Mouse (Mus musculus) cerebellum, postnatal 4 days (tissue): ENCODE results near the gene Dnajc22.
A peak's percentile ranks its signal among the peaks of the same experiment; 100 is the strongest.

ENCODE experiments used
- DNase-seq, 2 experiments: peaks; one replicate each; pipeline ENCODE4 v3.0.0; 2022; ENCODE audit warnings: low spot score in 2 of 2, mixed read lengths in 1 of 2

Gene Dnajc22

DNA sequence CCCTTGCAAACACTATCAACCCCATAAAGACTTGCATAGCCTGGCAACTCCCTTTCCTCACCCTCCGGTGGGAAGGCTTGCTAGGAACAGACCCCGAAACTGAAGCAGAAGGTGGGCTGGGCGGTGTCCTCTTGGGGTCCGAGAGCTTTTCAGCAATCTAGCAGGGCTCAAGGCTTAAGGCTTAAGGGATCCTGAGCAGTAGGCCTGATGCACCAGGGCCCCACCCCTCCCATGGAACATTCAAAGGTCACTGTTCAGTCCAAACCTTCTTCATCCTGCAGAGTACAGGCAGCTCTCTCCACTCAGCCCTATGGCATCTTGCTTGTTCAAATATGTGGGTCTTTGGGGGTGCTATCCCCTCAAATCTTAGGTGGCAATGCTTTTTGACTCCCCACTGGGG lies 7.0 kb upstream of the Dnajc22 start:
- no peak for DNase-seq

DNA sequence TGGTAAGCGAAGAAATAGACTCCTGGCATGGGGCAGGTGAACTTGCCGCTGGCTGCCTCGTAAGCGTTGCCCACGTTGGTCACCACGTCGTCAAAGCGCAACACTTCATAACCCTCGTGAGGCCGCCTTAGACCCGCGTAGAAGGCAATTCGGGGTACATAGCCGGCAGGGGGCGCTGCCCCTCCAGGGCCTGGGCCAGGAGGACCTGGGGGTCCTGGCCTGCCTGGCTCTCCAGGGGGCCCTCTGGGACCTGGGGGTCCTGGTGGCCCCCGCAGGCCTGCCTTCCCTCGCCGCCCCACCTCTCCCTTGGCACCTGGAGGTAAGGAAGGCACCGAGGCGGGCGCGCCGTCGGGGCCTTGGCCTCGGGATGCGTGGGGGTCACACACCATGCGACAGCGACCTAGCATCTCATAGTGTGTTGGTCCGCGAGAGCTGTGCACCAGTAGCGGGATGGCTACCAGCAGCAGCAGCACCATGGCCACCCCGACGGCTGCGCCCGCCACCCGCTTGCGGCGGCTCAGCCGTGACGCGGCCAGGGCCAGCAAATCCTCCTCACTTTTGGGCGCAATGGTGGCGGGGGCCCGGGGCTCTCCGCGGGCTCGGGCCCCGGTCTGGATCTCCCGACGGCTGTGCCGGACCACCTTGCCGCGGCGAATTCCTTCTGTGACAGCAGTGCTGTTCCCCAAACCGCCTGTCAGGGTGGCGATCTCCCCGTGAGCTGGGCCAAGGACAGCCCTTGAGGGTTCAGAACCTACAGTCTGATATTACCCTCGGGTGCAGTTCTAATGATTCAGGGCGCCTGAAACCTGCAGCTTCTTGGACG lies 5.5 kb upstream of the Dnajc22 start, which contains the start of gene C1ql4:
Gene C1ql4, minus strand, starts transcription at position 565 of the 823 bp plus-strand sequence.
- no peak for DNase-seq

DNA sequence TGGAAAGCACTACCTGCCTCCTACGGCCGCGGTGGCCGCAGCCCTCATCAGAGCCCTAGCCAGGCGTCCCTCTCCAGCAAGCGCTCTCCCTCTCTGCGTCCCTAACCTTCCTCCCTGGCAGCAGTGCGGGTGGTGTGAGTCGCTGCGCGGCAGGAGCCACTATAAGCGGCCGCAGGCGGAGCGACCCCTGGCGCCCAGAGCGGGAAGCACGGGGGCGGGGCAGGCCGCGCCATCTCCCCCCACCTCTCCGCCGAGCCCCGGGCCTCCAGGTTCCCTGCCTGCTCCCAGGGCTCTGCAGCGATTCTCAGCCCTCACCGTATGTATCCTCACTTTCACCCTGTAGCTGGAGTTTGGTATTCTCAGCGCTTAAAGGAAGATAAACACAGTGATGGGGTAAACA lies 4.7 kb upstream of the Dnajc22 start:
- peak; percentile 81 to 86 for DNase-seq

DNA sequence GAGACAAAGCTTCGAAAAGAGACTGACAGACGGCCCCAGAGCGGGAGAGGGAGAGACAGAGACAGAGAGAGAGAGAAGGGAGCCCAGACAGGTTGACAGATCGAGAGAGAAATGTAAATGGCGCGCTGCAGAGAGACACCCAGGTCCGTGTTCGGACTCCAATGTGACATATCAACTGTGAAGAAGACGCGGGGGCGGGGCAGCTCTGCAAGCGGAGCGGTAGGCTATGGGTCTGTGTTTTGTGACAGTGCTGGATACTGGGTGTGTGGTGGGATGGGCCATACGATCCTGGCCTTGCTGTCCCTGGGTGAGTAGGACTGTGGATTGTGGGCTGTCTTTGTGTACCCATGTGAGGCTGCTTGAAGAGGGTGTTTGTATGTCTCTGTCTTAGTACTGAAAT lies 3.9 kb upstream of the Dnajc22 start:
- no peak for DNase-seq

DNA sequence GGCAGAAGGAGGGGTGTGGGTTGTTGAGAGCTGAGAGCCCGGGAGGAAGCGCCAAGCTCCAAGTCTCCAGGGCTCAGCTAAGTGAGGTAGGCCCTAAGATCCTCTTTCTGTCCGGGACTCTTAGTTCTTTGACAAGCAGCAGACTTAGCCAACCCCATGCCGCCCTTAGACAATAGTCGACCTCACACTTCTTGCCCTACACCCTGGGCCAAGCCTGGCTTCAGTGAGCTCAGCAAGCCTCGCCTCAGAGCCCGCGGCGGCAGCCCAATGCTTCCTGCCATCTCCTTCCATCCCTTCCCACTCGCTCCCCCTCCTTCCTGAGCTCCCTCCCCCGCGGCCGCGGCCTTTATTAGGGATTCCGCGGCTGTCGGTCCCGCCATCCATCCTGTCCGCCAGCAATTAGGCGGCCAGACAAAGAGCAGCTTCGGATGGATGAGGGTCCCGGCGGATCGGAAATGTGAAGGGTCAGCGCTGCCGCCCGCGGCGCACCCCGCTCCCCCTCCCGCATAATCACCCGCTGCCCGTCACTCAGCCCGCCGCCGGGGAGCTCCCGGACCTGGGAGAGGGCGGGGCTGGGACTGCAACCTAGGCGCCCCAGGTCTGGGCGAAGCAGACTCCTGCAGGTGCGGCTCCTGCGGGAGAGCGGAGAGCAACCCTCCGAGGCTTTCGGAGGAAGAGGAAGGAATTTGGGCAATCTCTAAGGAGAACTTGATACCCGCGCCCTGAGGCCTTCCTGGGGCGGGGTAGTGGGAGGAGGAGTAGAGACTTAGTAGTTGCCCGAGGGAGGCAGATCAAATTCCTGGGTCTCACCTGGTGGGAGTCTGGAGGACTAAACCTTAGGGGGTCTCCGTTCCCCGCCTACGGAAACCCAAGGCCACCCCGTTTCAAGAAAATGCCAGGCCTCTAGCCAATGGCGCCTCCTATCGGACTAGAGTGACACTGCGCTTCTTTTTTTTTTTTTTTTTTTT lies 605 bp downstream of the Dnajc22 start:
- no peak for DNase-seq

DNA sequence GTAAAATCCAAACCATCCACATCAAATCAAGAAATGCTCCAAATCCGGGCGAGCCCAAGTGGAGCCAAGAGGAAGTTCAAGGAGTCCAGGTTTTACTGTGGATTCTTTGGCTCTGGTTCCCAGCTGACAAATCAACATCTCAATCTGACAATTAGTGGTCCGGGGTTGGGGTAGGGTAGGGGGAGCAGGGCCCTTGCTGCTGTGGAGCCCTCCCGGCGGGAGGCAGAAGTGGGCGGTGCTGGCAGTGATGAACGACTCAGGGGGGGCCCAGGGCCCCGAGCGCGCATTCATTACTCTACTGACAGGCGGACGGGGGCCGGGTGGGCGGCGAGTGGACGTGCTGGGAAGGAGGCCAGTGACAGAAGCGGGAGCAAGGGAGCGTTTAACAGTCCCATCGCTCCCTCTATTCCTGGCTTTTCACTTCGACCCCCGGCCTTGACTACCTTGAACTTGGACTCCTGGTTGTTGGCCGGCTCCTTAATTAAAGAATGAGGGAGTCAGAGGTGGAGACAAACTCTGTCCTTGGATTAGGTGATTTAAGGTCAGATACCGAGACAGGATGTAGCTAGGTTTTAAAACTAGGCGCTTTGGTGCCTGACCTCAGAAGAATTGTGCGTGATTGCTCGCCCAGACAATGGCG lies 1.8 kb downstream of the Dnajc22 start:
- no peak for DNase-seq

DNA sequence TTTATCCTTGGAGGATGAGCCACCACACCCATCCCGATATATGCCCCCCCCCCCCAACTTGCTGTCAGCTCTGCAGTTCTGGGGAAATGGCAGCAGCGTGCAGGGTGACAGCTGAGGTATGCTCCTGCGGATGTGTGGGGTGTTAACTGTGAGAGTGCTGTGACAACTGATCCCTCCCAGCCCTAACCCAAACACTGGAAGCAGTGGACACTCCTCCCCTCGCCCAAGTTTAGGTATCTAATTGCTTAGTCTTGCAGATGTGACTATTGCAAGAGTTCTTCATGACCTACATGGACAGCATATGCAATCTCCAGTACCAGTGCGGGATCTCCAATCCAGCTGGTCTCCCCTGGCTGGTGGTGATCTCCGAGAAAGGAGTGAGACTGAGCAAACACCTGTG lies 2.4 kb downstream of the Dnajc22 start:
- DNase-seq: no peak

DNA sequence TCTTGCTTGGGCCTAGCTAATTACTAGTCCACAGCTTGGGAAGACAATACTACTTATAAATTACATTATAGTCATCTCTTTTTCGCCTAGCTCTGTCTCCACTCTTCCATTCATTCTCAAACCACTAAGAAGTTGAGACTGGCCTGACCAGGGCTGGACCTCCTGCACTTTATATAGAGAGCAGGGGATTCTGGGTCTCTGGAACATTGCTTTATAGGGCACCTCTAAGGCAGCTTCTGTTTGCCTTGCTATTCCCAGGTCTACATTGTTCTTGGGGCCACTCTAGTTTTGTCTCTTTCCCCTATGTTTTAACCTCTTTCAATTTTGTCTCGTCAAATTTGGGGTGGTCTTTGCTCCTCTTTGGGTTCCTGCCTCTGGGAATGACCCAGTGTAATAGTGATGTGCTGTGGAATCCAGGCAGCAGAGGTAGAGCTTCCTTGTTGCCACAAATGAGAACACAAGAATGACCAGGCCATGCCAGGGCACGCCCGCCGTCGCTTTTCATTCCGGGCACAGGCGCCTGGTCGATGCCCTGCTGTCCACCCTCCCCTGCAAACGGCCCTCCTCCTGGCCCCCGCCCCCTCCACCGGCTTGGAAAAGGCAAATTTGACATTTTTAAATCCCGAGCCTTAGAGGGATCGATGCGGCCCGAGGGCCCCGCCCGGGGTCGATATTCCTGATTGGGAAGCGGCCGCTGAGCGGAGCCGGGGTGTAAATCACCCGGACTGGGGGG lies 3.3 kb downstream of the Dnajc22 start:
- DNase-seq: no peak

DNA sequence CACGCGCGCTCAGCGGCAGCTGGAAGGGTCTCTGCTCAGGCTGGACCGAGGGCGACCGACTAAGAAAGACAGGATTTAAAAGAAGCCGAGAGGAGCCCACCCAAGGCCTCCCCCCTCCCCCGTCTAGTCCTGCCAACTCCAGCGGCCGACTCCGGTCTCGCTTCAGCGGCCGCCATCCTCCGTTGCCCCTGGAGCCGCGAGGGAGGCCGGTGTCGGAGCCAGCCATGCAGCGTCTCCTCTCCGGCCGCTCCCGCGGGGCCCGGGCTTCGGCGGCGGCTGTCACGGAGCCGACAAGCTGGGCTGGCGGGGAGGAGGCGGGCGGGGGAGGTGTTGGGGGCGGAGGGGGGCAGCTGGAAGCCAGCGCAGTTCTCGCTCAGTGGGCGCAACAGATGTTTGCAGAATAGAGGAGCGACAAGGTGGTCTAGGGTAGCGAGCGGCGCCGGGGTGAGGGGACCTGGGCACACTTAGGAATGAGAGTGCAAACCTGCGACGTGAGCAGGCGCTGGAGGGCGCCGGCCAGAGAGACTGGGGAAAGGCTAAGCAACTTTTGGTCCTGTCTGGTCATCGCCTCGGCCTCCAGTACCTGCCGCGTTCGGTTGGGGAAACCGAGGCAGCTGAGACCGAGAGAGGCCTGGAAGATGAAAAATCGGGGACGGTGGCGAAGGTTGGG lies 4.0 kb downstream of the Dnajc22 start:
- no peak for DNase-seq

DNA sequence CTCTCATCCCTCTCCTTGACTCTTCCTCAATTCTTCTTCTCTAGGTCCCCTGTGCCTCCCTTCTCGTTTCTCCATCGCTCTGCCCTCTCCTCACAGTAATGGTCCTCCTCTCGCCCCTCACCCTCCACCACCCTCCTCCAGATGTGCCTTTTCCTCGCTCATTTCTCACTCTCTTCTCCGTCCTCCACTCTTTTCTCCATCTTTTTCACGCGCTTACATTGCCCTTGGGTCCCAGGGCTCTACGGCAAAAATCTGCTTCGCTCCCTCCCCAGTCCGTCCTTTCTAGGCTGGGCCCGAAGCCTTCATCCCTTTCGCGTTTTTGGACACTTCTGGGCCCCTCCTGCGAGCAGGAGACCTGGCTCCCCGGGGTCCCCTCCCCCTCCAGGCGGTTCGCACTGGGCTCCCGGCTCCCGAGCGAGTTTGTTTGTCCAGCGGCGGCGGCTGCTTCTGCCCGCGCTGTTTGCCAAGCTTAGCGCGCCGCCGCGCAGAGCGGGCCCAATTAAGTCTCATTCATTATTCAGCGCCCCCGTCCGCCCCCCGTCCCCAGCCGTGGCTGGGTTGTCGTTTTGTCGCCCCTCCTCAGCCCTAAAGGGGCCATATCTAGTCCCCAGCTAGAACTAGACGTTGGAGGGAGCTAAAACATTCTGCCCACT lies 5.0 kb downstream of the Dnajc22 start:
- DNase-seq: no peak

DNA sequence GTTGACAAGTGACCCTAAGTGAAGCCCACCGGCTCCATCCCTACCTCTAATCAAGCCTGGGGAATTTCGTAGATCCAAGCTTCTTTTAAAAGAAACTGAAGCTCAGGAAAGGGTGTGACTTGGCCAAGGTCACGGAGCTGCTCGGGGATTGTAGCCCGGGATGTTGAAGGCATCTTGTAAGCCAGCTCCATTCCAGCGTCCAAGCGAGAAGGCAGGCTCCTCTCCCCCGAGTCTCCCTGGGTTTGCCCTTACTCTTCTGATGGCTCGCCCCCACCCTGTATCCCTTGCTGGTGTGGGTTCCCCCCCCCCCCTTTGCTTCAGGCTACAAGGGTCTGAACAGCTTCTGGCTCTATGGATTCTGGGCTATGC lies 5.5 kb downstream of the Dnajc22 start:
- DNase-seq: no peak

DNA sequence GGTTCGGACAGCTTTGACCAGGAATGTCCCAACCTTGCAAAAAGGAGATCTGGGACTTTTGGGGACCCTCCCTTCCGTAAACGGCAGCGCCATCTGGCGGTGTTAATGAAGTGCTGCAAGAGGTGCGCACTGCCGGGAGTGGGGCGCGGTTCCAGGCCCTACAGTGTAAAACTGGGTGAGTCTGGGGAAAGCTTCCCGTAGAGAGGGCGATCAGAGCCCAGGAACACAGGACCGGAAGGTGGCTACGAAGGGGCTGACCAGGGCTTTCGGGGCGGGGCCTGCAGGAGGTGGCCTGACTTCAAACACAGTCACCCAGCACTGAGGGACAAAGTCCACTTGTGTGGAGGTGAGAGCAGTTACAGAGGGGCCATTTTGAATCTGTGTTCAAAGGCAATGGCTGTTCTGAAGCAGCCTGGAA lies 6.2 kb downstream of the Dnajc22 start:
- peak in 1 of 2 experiments; percentile 48 for DNase-seq

DNA sequence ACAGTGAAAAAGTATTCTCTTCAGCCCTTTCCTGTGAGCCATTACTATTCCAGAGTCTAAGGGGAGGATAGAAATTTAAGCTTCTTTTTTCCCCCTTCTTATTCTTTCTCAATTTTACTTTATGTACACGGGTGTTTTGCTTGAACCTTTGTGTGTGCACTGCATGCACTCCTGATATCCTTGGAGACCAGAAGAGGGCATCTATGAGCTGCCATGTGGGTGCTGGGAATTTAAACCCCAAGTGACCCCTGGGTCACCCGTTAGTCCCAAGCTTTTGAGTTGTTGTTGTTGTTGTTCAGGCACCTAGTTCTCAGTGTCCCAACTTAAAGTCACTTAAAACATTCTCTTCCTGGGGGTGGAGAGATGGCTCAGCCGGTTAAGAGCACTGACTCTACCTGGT lies 7.0 kb downstream of the Dnajc22 start:
- no peak for DNase-seq

DNA sequence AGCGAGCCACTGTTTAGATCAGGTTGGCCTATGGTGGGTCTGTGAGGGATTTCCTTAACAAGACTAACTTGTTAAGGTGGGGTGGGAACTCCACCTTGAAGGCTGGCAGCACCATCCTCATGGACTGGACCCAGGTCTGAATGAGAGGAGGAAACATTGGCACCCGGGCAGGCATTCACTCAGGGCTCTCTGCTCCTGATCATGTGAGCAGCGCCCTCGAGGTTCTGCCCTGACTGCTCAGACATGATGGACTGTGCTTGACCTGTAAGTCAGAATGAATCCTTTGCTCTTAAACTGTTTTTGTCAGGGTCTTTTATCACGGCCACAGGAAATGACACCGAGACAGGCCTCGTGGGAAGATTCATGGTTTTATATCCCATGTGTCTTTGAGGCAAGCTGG lies 12.3 kb downstream of the Dnajc22 start:
- DNase-seq: no peak

DNA sequence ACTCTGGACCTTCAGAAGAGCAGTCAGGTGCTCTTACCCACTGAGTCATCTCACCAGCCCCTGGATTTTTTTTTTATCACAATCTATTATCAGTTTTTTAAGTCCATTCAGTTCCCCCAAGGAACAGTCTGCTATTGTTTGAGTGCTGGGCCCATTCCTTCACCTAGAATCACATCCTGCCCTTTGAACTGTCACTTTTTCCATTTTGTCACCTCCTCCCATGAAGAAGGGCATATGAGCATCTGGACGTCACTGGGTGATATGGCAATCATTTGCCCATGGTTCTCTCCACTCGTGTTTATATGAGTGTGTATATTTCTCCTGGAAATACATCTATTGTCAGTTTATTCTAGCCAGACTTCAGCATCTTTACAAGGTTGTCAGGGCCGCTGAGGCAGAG lies 14.9 kb downstream of the Dnajc22 start:
- no peak for DNase-seq

DNA sequence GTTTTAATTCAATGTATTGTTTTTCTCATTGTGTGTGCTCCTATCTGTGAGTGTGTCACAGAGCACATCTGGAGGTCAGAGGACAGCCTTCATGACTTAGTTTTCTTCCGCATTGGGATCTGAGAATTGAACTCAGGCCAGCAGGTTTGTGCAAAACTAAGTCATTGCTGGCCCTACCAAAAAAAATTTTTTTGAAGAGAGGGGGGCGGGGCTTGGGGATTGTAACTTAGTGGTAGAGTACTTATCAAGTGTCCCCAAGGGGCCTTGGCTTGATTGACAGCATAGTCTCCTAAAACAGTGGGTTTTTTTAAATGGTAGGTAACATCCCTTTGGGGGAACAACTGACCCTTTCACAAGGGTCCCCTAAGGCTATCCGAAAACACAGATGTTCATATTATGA lies 18.2 kb downstream of the Dnajc22 start:
- DNase-seq: no peak

DNA sequence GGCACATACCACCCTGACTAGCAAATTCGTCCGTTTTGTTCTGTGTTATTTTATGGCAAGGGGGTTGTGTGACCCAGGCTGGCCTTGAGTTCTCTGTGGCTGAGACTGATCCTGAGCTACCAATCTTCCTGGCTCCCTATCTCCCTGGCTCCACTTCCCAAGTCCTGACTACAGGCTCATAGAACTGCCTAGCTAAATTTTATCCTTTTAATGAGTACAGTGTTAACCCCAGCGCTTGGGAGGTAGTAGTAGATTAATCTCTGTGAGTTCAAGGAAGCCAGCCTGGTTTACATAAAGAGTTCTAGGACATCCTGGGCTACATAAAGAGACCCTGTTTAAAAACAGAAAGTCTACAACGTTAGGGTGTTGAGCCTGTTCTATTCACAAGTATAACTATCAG lies 18.8 kb downstream of the Dnajc22 start:
- DNase-seq: no peak

DNA sequence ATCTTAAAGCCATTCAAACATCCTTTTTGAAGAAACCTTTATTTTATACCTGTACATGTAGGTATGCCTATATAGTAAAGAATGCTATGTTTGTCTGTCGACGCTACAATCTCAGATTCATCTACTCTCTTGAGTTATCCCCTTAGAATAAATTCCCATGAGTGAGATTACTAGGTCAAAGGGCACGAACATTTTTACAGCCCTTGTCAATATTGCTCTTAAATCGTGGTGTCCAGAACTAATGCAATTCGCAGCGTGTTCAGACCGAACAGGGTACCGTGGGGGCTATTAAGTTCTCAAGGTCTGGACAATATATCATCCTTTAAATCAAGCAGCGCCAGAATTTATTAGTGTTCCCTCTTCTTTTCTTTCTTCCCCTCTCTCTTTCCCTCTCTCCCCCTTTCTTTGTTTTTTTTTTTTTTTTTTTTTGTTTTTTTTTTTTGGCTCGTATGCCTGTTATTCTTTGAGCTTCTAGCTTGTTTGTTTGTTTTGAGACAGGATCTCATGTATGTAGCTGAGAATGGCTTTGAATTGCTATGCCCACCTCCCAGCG lies 19.9 kb downstream of the Dnajc22 start:
- no peak for DNase-seq

DNA sequence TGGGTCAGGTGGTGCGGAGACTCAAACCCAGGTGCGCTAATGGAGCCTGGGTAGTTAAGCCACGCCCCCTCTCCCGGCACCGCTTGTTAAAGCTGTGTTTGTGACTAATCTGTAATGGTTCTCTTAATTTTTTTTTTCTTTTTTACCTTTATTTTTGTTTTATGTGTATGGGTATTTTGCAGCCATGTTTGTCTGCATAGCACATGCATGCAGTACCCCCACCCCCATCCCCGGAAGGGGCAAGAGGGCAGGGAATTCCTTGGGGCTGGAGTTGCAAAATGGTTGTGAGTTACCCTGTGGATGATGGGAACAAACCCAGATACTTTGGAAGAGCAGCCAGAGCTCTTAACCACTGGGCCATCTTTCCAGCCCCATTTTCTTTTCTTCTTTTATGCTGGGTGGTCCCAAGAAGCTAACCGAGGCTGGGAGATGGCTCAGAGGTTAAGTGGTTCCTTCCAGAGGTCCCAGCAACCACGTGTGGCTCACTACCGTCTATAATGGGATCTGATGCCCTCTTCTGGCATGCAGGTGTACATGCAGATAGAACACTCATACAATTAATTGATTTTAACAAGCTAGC lies 20.5 kb downstream of the Dnajc22 start:
- no peak for DNase-seq
